Mouse (Mus musculus): ENCODE results near the gene Ptcd1. TPM values are rescaled to one million over a fixed set of nuclear protein-coding genes. Genes with fewer than 3 reads are reported as not detected.

Gene Ptcd1
- total and polyA plus RNA-seq, 3 experiments, result 21.0 to 22.3 TPM; not detected in 1

DNA sequence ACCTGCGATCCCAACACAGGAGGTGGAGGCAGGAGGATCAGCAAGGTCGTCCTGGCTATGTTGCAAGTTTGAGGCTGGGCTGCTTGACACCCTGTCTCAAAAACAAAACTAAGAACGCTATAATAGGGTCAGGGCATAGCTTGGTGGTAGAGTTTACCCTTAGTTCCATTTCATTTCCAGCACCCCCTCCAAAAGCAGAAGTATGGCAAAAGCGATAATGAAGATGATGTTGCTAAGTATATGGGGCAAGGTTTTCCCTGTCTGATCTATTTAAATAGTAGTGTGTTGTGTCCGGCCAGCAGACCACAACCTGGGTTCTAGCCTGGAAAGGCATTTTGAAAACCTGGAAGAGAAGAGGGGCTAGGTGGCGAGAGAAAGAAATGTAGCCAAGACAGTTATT, 41.0 kb upstream of the Ptcd1 start:
- H3K36me3 ChIP-seq (ENCODE audit: control insufficient read depth in 1 of 2, insufficient read depth in 2 of 2, low read length in 2 of 2), result peaks cover 0 to 18% of the 10 kb centered on the region in 2 experiments; a peak in 2 of 4 replicates
- peaks cover 0 to 14% of the 10 kb centered on the region in 2 experiments; a peak in 3 of 4 replicates for H3K4me1 ChIP-seq (ENCODE audit: control insufficient read depth in 1 of 2, insufficient read depth in 2 of 2, low read length in 2 of 2)
- peak; percentile 78 for DNase-seq (ENCODE audit: low read depth, low spot score)
- peaks cover 13% of the 10 kb centered on the region for H3K79me2 ChIP-seq (ENCODE audit: control insufficient read depth, insufficient read depth, low read length, poor library complexity)
- peak overlapping the region; percentile 57 for H3K9ac ChIP-seq (ENCODE audit: control insufficient read depth, low read depth, low read length, poor library complexity, severe bottlenecking)
- no peaks in the 10 kb centered on the region for H3K27me3 ChIP-seq (ENCODE audit: control insufficient read depth in 1 of 2, insufficient read depth in 2 of 2, low read length in 2 of 2)
- no peaks in the 10 kb centered on the region for H3K9me3 ChIP-seq (replicated peaks; ENCODE audit: insufficient read depth, low read length)
- H3K4me3 ChIP-seq (ENCODE audit: control insufficient read depth in 1 of 2, insufficient read depth in 1 of 2, low read depth in 2 of 2, low read length in 2 of 2), result peak overlapping the region; percentile 33 to 38
- peak overlapping the region; percentile 82 for H3K27ac ChIP-seq (ENCODE audit: control insufficient read depth, low read depth, low read length)
- peak; percentile 52; the same call in 1 of the 2 replicates for TF ChIP-seq BHLHE40 (IDR thresholded peaks at IDR 0.05; ENCODE audit: borderline replicate concordance, low read depth, low read length)
- peak in 1 of 2 experiments; percentile 54; a peak in 2 of 4 replicates for TF ChIP-seq EP300 (IDR thresholded peaks at IDR 0.05; ENCODE audit: low read depth in 1 of 2, low read length in 2 of 2)
- peak; percentile 72 for TF ChIP-seq SIN3A (IDR thresholded peaks at IDR 0.05; ENCODE audit: low read length)
- peak; percentile 63; the same call in 1 of the 2 replicates for TF ChIP-seq MXI1 (IDR thresholded peaks at IDR 0.05; ENCODE audit: low read depth, low read length)
- TF ChIP-seq GATA1 (IDR thresholded peaks at IDR 0.05; ENCODE audit: low read depth, low read length), result 0 out of 2 replicates have a peak, but pooled peaks have one; percentile 32
- TF ChIP-seq TCF12 (IDR thresholded peaks at IDR 0.05; ENCODE audit: low read depth, low read length), result 0 out of 2 replicates have a peak, but pooled peaks have one; percentile 8
- TF ChIP-seq MAX (IDR thresholded peaks at IDR 0.05; ENCODE audit: low read length), result peak; percentile 61; the same call in 1 of the 2 replicates
- 0 out of 2 replicates have a peak, but pooled peaks have one; percentile 8 for TF ChIP-seq ETS1 (IDR thresholded peaks at IDR 0.05; ENCODE audit: low read depth, low read length)
- no peak for TF ChIP-seq USF2 (IDR thresholded peaks at IDR 0.05; ENCODE audit: borderline replicate concordance in 1 of 2, insufficient read depth in 1 of 2, low read depth in 1 of 2, low read length in 2 of 2)
- 0 out of 2 replicates have a peak, but pooled peaks have one; percentile 56 for TF ChIP-seq MAZ (IDR thresholded peaks at IDR 0.05; ENCODE audit: low read depth, low read length)
- TF ChIP-seq TAL1 (IDR thresholded peaks at IDR 0.05; ENCODE audit: low read length), result 0 out of 2 replicates have a peak, but pooled peaks have one; percentile 9
- peak; percentile 32; the same call in 1 of the 2 replicates for TF ChIP-seq RCOR1 (IDR thresholded peaks at IDR 0.05; ENCODE audit: low read depth, low read length)
- TF ChIP-seq MEF2A (IDR thresholded peaks at IDR 0.05; ENCODE audit: extremely low read depth, insufficient replicate concordance, low read depth, low read length, poor library complexity, severe bottlenecking), result no peak
- TF ChIP-seq NRF1 (IDR thresholded peaks at IDR 0.05; ENCODE audit: insufficient read depth, low read depth, low read length, poor library complexity, severe bottlenecking), result no peak
- TF ChIP-seq MYC (IDR thresholded peaks at IDR 0.05; ENCODE audit: low read depth, low read length), result 0 out of 2 replicates have a peak, but pooled peaks have one; percentile 44
- no peak for TF ChIP-seq ZMIZ1 (IDR thresholded peaks at IDR 0.05; ENCODE audit: low read depth, low read length)
- 0 out of 2 replicates have a peak, but pooled peaks have one; percentile 14 for TF ChIP-seq JUND (IDR thresholded peaks at IDR 0.05; ENCODE audit: low read depth, low read length)

DNA sequence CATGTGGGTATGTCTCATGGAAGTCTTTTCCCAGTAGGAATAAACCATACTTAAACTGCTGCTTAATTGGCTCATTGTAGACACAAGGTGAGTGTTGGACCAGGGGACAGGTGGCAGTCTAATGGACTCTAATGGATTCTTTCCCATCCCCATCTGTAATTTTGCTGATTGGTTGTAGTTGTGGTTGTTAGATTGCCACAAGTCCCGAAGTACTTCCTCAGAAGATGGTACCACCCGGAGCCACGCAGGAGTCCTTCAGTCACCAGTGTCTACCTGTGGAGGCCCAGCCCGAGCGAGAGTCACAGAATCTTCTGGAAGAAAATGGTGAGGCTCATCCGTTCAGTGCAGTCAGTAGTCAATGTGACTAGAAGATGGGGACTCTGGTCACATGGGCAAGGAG, 40.5 kb upstream of the Ptcd1 start:
- peak overlapping the region; percentile 82; the same call in 1 of the 2 replicates for H3K27ac ChIP-seq (ENCODE audit: control insufficient read depth, low read depth, low read length)
- H3K9ac ChIP-seq (ENCODE audit: control insufficient read depth, low read depth, low read length, poor library complexity, severe bottlenecking), result no peak overlapping the region; the same call in 1 of the 2 replicates
- H3K4me1 ChIP-seq (ENCODE audit: control insufficient read depth in 1 of 2, insufficient read depth in 2 of 2, low read length in 2 of 2), result peaks cover 0 to 20% of the 10 kb centered on the region in 2 experiments; a peak in 3 of 4 replicates
- no peak overlapping the region for H3K4me3 ChIP-seq (ENCODE audit: control insufficient read depth in 1 of 2, insufficient read depth in 1 of 2, low read depth in 2 of 2, low read length in 2 of 2)
- peaks cover 0 to 20% of the 10 kb centered on the region in 2 experiments; a peak in 2 of 4 replicates for H3K36me3 ChIP-seq (ENCODE audit: control insufficient read depth in 1 of 2, insufficient read depth in 2 of 2, low read length in 2 of 2)
- no peak for DNase-seq (ENCODE audit: low read depth, low spot score)
- no peaks in the 10 kb centered on the region for H3K9me3 ChIP-seq (replicated peaks; ENCODE audit: insufficient read depth, low read length)
- H3K27me3 ChIP-seq (ENCODE audit: control insufficient read depth in 1 of 2, insufficient read depth in 2 of 2, low read length in 2 of 2), result no peaks in the 10 kb centered on the region
- peaks cover 13% of the 10 kb centered on the region for H3K79me2 ChIP-seq (ENCODE audit: control insufficient read depth, insufficient read depth, low read length, poor library complexity)
- no peak for TF ChIP-seq USF2 (IDR thresholded peaks at IDR 0.05; ENCODE audit: borderline replicate concordance in 1 of 2, insufficient read depth in 1 of 2, low read depth in 1 of 2, low read length in 2 of 2)
- no peak for TF ChIP-seq SIN3A (IDR thresholded peaks at IDR 0.05; ENCODE audit: low read length)
- no peak for TF ChIP-seq JUND (IDR thresholded peaks at IDR 0.05; ENCODE audit: low read depth, low read length)
- no peak for TF ChIP-seq HCFC1 (IDR thresholded peaks at IDR 0.05; ENCODE audit: low read depth, low read length)
- TF ChIP-seq MAX (IDR thresholded peaks at IDR 0.05; ENCODE audit: low read length), result no peak

Data from MEL (cell line).